Mouse (Mus musculus) embryonic fibroblast, embryonic 13.5 days (primary cell): ENCODE results near the gene Tnfrsf13c.

Experiments used
- CTCF ChIP-seq: IDR thresholded peaks from 2 replicates; pipeline ENCODE4 v1.5.1; 2011; ENCODE audit warnings: mild to moderate bottlenecking, control low read depth, low read length, moderate library complexity, borderline replicate concordance; ENCODE audit not compliant: insufficient read depth
- POLR2A ChIP-seq: IDR thresholded peaks from 2 replicates; pipeline ENCODE4 v1.6.1; 2011; ENCODE audit warnings: low read depth, mild to moderate bottlenecking, control low read depth, low read length, moderate library complexity

DNA sequence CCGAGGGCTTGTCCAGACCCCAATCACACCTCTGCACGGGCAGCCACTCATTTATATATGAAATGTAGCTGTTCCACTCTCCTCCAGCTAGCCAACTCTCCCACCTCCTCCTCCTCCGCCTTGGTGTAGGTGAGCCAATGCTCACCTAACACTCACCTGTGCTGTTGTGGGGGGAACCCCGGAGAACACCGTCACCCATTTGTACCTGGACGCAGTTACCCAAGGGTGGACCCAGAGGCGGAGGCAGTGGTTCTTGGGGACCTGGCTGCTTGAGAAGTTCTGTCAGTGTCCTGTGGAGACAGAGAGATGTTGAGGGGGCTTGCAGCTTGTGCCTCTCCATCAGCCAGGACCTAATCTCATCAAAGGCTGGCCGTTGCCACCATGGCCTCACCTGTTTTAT lies 15.9 kb downstream of the Tnfrsf13c start:
- no peak for TF ChIP-seq CTCF
- no peak for TF ChIP-seq POLR2A
